Mouse (Mus musculus): ENCODE measurements at regions not wholly inside any gene's neighbourhood (a gene's known extent, or its start where the extent isn't known, plus 50 kb on each side); places are given as distances from the start of the nearest gene placed in this dataset.

GRCm38 (mm10) chr2:124920265-124920664, 147.7 kb upstream of the Slc24a5 start:
- TF ChIP-seq ZC3H11A (IDR thresholded peaks at IDR 0.05; ENCODE audit: borderline replicate concordance, low read depth, low read length): no peak
- no peak for TF ChIP-seq CHD2 (IDR thresholded peaks at IDR 0.05; ENCODE audit: low read depth, low read length)
- no peak for TF ChIP-seq HCFC1 (IDR thresholded peaks at IDR 0.05; ENCODE audit: borderline replicate concordance, insufficient read depth, low read length)
- TF ChIP-seq MAFK (IDR thresholded peaks at IDR 0.05; ENCODE audit: insufficient read depth, low read depth, low read length): no peak
- TF ChIP-seq ZNF384 (IDR thresholded peaks at IDR 0.05; ENCODE audit: low read depth, low read length): no peak

All from ES-E14 (cell line).